Mouse (Mus musculus): ENCODE results near the gene Gm6370. TPM values are rescaled to one million over a fixed set of nuclear protein-coding genes. Genes with fewer than 3 reads are reported as not detected.
"Not testable (repeated sequence)": the region's sequence is repeated elsewhere in the genome, so short reads cannot be mapped to it uniquely, and the experiment has no call there.

Gene Gm6370
- total and polyA plus RNA-seq, 3 experiments: not detected

DNA sequence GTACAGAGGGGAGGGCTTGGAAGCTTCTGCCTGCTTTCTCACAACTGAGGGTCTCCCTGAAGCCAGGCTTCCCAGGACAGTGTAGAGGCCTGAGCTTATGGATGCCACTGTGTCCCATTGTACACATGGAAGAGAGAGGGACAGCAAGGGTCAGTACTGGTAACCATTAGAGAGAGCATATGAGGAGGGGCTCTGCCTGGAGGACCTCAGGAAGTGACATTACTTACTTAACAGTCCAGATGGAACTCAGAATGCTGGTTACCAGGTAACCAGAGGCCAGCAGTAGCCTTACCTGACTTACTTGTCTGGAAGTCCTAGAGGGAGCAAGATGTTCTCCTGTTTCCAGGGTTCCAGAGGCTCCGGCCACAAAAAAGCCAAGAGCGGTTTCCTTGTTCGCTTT lies 34.3 kb downstream of the Gm6370 start, which contains the start of gene Gm3404:
Gm3404 (plus strand) TSS at position 301 of the 400 bp plus-strand sequence.
- H3K4me3 ChIP-seq (ENCODE audit: low read depth, low read length); H3K4me1 ChIP-seq (ENCODE audit: insufficient read depth, low read depth, low read length); H3K27me3 ChIP-seq (ENCODE audit: insufficient read depth, low read length); H3K9me3 ChIP-seq (replicated peaks); ATAC-seq (ENCODE audit: extremely low read depth, insufficient number of reproducible peaks, low FRiP score, poor library complexity, severe bottlenecking); DNase-seq (ENCODE audit: low spot score); H3K36me3 ChIP-seq (replicated peaks): not testable (repeated sequence)

DNA sequence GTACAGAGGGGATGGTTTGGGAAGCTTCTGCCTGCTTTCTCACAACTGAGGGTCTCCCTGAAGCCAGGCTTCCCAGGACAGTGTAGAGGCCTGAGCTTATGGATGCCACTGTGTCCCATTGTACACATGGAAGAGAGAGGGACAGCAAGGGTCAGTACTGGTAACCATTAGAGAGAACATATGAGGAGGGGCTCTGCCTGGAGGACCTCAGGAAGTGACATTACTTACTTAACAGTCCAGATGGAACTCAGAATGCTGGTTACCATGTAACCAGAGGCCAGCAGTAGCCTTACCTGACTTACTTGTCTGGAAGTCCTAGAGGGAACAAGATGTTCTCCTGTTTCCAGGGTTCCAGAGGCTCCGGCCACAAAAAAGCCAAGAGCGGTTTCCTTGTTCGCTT lies 46.2 kb downstream of the Gm6370 start, which contains the start of gene Gm3409:
Gm3409 (plus strand) TSS at position 301 of the 400 bp plus-strand sequence.
- not testable (repeated sequence) for H3K27me3 ChIP-seq (ENCODE audit: insufficient read depth, low read length); H3K9me3 ChIP-seq (replicated peaks); ATAC-seq (ENCODE audit: extremely low read depth, insufficient number of reproducible peaks, low FRiP score, poor library complexity, severe bottlenecking); H3K4me3 ChIP-seq (ENCODE audit: low read depth, low read length); H3K4me1 ChIP-seq (ENCODE audit: insufficient read depth, low read depth, low read length); H3K36me3 ChIP-seq (replicated peaks); DNase-seq (ENCODE audit: low spot score)

Other genes with a start within 250 kb of the Gm6370 start
- not detected in 2 replicates for gene Wasf3, start 106.4 kb upstream of the Gm6370 start, total RNA-seq (2014; fragmentation: Nextera tagmentation)
- 0.05 and 0.06 TPM in 2 replicates for gene Wasf3, start 106.4 kb upstream of the Gm6370 start, total RNA-seq (2017)
- gene Wasf3, start 106.4 kb upstream of the Gm6370 start, polyA plus RNA-seq (2012): not detected in 2 replicates
- gene Gm6408, start 9.4 kb upstream of the Gm6370 start, total RNA-seq (2014; fragmentation: Nextera tagmentation): not detected in 2 replicates
- gene Gm6408, start 9.4 kb upstream of the Gm6370 start, total RNA-seq (2017): not detected in 2 replicates
- gene Gm6408, start 9.4 kb upstream of the Gm6370 start, polyA plus RNA-seq (2012): not detected in 2 replicates
- not detected in 2 replicates for gene 4930449I24Rik, start 11.0 kb downstream of the Gm6370 start, total RNA-seq (2014; fragmentation: Nextera tagmentation)
- 0.12 TPM in 1 of 2 replicates, not detected in the other for gene 4930449I24Rik, start 11.0 kb downstream of the Gm6370 start, total RNA-seq (2017)
- gene 4930449I24Rik, start 11.0 kb downstream of the Gm6370 start, polyA plus RNA-seq (2012): not detected in 2 replicates
- not detected in 2 replicates for gene Gm3402, start 22.8 kb downstream of the Gm6370 start, total RNA-seq (2014; fragmentation: Nextera tagmentation)
- gene Gm3402, start 22.8 kb downstream of the Gm6370 start, total RNA-seq (2017): not detected in 2 replicates
- not detected in 2 replicates for gene Gm3402, start 22.8 kb downstream of the Gm6370 start, polyA plus RNA-seq (2012)
- gene Gm3404, start 34.4 kb downstream of the Gm6370 start, total RNA-seq (2014; fragmentation: Nextera tagmentation): not detected in 2 replicates
- not detected in 2 replicates for gene Gm3404, start 34.4 kb downstream of the Gm6370 start, total RNA-seq (2017)
- not detected in 2 replicates for gene Gm3404, start 34.4 kb downstream of the Gm6370 start, polyA plus RNA-seq (2012)
- gene Gm3409, start 46.3 kb downstream of the Gm6370 start, total RNA-seq (2014; fragmentation: Nextera tagmentation): not detected in 2 replicates
- gene Gm3409, start 46.3 kb downstream of the Gm6370 start, total RNA-seq (2017): not detected in 2 replicates
- not detected in 2 replicates for gene Gm3409, start 46.3 kb downstream of the Gm6370 start, polyA plus RNA-seq (2012)
- gene Gm3415, start 64.8 kb downstream of the Gm6370 start, total RNA-seq (2014; fragmentation: Nextera tagmentation): not detected in 2 replicates
- gene Gm3415, start 64.8 kb downstream of the Gm6370 start, total RNA-seq (2017): 0.38 TPM in 1 of 2 replicates, not detected in the other
- gene Gm3415, start 64.8 kb downstream of the Gm6370 start, polyA plus RNA-seq (2012): not detected in 2 replicates
- not detected in 2 replicates for gene Gpr12, start 93.9 kb downstream of the Gm6370 start, total RNA-seq (2014; fragmentation: Nextera tagmentation)
- gene Gpr12, start 93.9 kb downstream of the Gm6370 start, total RNA-seq (2017): 0.11 TPM in 1 of 2 replicates, not detected in the other
- not detected in 2 replicates for gene Gpr12, start 93.9 kb downstream of the Gm6370 start, polyA plus RNA-seq (2012)